10 mouse cellular contexts compared by ENCODE assay signal in the genomic region with DNA sequence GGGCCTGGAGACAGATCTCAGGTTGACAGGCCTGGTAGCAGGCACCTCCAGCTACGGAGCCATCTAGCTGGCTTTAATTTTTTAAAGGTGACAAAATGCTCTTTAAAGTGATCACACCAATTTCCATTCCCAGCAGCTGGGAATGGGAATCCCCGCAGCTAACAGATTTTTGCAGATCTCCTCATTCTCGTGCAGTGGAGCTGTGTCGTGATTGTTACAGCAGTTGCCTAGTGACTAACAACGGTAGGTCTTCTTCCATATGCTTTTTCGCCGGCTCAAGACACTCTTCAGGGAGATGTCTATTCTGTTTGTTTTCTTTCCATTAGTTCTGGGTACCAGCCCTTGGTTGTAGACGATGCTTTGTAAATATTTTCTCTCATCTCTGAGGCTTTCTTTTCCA.
"Had no signal": no experiment of that assay in that cellular context is flagged by ENCODE, and none has a peak within 500 bp of the region (broad histone marks: within the 10 kb centered on the region; RNA-seq: fewer than 3 reads in every experiment).

No protein-coding gene starts in this region.

- DNase-seq: kidney, adult 2 months; kidney, postnatal 14 days; layer of hippocampus, postnatal 36 days; lung, embryonic 14.5 days; lung, postnatal 10 days; lung, postnatal 4 days; right cerebral cortex, postnatal 4 days; spleen, adult 18-20 months; thymus, adult 2 months; thymus, postnatal 25 days had no signal
